Mouse (Mus musculus) large intestine, adult 2 months (tissue): ENCODE measurements around the gene Rnf11. TPM values are rescaled to one million over a fixed set of nuclear protein-coding genes. Genes with fewer than 3 reads are reported as not detected.

Experiments used
- DNase-seq: peaks from one replicate; pipeline ENCODE4 v3.0.0-alpha.2; 2012; ENCODE audit warnings: low read depth, low spot score
- WGBS: fragments of 180-500 bp; shearing (Covaris S2); methylation state at CpG from one replicate; pipeline ENCODE4 v1.1.7; 2018; 5-methylcytosine and 5-hydroxymethylcytosine counted together
- polyA plus RNA-seq: library from polyadenylated mRNA; depleted of rRNA; stranded (reverse); fragments of >200 nt; gene quantifications from 2 replicates; pipeline ENCODE4 v1.2.3, GENCODE M21; 2012; rRNA removed

Rnf11 gene
- 12.3 and 12.8 TPM in 2 replicates for polyA plus RNA-seq

- no peak for DNase-seq
- WGBS, result 62% methylated on average over 3 of the region's 3 CpGs
Observed at GRCm38 (mm10) chr4:109484621-109485020, at the start of gene Rnf11. TSS of gene Rnf11 (minus strand) at chr4:109484728.

GRCm38 (mm10) chr4:109531111-109531510 is 46.6 kb upstream of the Rnf11 start, which contains the start of gene 4930522H14Rik:
TSS of gene 4930522H14Rik (minus strand) at chr4:109531297.
- DNase-seq, result no peak
- 80% methylated on average over 2 of the region's 2 CpGs for WGBS

GRCm38 (mm10) chr4:109530245-109530816 is 45.8 kb upstream of the Rnf11 start:
- DNase-seq, result no peak
- WGBS, result 77% methylated on average over 15 of the region's 15 CpGs

- 2% methylated on average over 5 of the region's 5 CpGs for WGBS
- DNase-seq, result peak; percentile 68
Observed at GRCm38 (mm10) chr4:109504885-109505284, 20.4 kb upstream of the Rnf11 start.

- no peak for DNase-seq
- 72% methylated on average over 11 of the region's 11 CpGs for WGBS
Observed at GRCm38 (mm10) chr4:109498476-109498875, 13.9 kb upstream of the Rnf11 start.

- DNase-seq, result no peak
Observed at GRCm38 (mm10) chr4:109493581-109493980, 9.1 kb upstream of the Rnf11 start.

- DNase-seq, result no peak
- WGBS, result 79% methylated on average over 1 of the region's 1 CpGs
Observed at GRCm38 (mm10) chr4:109488812-109489211, 4.3 kb upstream of the Rnf11 start.

- no peak for DNase-seq
- 80% methylated on average over 1 of the region's 1 CpGs for WGBS
Observed at GRCm38 (mm10) chr4:109482701-109483100, 1.8 kb downstream of the Rnf11 start.

GRCm38 (mm10) chr4:109481424-109481823 is 3.1 kb downstream of the Rnf11 start:
- DNase-seq, result no peak
- WGBS, result 79% methylated on average over 2 of the region's 2 CpGs

- WGBS, result 87% methylated on average over 3 of the region's 3 CpGs
- DNase-seq, result no peak
Observed at GRCm38 (mm10) chr4:109477454-109477853, 7.1 kb downstream of the Rnf11 start.

GRCm38 (mm10) chr4:109476554-109477014 is 7.9 kb downstream of the Rnf11 start:
- DNase-seq, result peak; percentile 57
- WGBS, result 1% methylated on average over 39 of the region's 39 CpGs

GRCm38 (mm10) chr4:109475577-109476553 is 8.7 kb downstream of the Rnf11 start:
- no peak for DNase-seq
- 1% methylated on average over 65 of the region's 68 CpGs for WGBS

GRCm38 (mm10) chr4:109475078-109475477 is 9.4 kb downstream of the Rnf11 start:
- no peak for DNase-seq
- 21% methylated on average over 2 of the region's 2 CpGs for WGBS

- no peak for DNase-seq
- WGBS, result 60% methylated on average over 3 of the region's 3 CpGs
Observed at GRCm38 (mm10) chr4:109472566-109472965, 12.0 kb downstream of the Rnf11 start.

- no peak for DNase-seq
Observed at GRCm38 (mm10) chr4:109471606-109472005, 12.9 kb downstream of the Rnf11 start.

GRCm38 (mm10) chr4:109467687-109468086 is 16.8 kb downstream of the Rnf11 start:
- no peak for DNase-seq

- no peak for DNase-seq
Observed at GRCm38 (mm10) chr4:109463892-109464291, 20.6 kb downstream of the Rnf11 start.

GRCm38 (mm10) chr4:109460421-109461179 is 23.9 kb downstream of the Rnf11 start:
- DNase-seq, result no peak
- 44% methylated on average over 3 of the region's 3 CpGs for WGBS

- whole genome bisulfite sequencing, result 85% methylated on average over 6 of the region's 6 CpGs
- DNase-seq, result no peak
Observed at GRCm38 (mm10) chr4:109456821-109457220, 27.7 kb downstream of the Rnf11 start.

GRCm38 (mm10) chr4:109448531-109448930 is 36.0 kb downstream of the Rnf11 start:
- 91% methylated on average over 2 of the region's 2 CpGs for WGBS
- DNase-seq, result no peak
